In the genomic region with DNA sequence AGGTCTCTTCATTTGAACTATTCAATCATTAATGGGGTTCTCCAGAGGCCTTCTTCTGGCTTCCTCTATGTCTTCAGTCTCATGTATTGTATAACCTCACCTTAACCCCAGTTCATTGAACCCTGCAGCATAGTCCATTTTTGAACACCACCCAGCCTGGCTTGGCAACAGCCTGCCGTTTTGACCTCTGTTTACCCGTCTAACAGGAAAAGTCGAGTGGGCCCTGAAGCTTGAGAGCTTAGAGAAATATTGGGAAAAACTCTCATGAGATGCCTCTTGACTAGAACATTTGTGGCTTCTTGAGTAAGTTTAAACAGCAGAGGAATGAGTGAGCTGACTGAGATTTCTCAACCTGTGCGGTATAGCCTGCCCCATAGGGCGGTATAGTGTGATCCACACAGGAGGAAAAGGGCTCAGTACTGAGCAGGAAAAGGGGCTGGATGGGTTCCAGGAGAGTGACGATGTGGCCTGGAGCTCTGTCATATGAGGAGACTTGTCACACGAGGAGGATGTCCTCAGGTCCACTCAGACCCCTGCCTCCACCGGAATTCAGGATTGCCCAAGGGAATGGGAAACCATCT, we compare ENCODE assay signal across 12 mouse cellular contexts. TPM values are rescaled to one million over a fixed set of nuclear protein-coding genes. Genes with fewer than 3 reads are reported as not detected.
A peak's percentile ranks its signal among the peaks of the same experiment; 100 is the strongest.
DNase-seq lines count a peak whose midpoint lies in the region; ATAC-seq and TF ChIP-seq lines count a peak whose summit lies in the region.
"Had no signal": no experiment of that assay in that cellular context is flagged by ENCODE, and none has a peak within 500 bp of the region (broad histone marks: within the 10 kb centered on the region; RNA-seq: fewer than 3 reads in every experiment).

No protein-coding gene starts in this region.

- no peaks in the 10 kb centered on the region for H3K9me3 ChIP-seq in intestine, postnatal 0 days (ENCODE audit: control insufficient read depth)
- H3K9me3 ChIP-seq in lung, embryonic 15.5 days = no peaks in the 10 kb centered on the region
- no peaks in the 10 kb centered on the region for H3K9me3 ChIP-seq in midbrain, embryonic 11.5 days (ENCODE audit: control insufficient read depth, low read length)

- no peak for TF ChIP-seq CTCF in gastrocnemius, adult 2 months (IDR thresholded peaks at IDR 0.05)
- TF ChIP-seq CTCF in intestine, postnatal 0 days (IDR thresholded peaks at IDR 0.05; ENCODE audit: low read depth) = no peak
- TF ChIP-seq CTCF in left cerebral cortex, adult 2 months (IDR thresholded peaks at IDR 0.05) = no peak

- intact Hi-C loops in gastrocnemius, adult 2 months (cut with DNase I) = no loop called here
- intact Hi-C loops in left cerebral cortex, adult 2 months (cut with DNase I) = no loop called here

- no peak overlapping the region for H3K27ac ChIP-seq in gastrocnemius, adult 2 months
- no peak overlapping the region for H3K27ac ChIP-seq in intestine, postnatal 0 days (ENCODE audit: low read depth, low read length)
- H3K27ac ChIP-seq in lung, embryonic 15.5 days = peak overlapping the region; percentile 53; the same call in 1 of the 2 replicates
- H3K27ac ChIP-seq in midbrain, embryonic 11.5 days (ENCODE audit: low read depth, low read length) = no peak overlapping the region
- H3K27ac ChIP-seq in left cerebral cortex, adult 2 months = no peak overlapping the region

- H3K9ac ChIP-seq in intestine, postnatal 0 days (ENCODE audit: low read depth, low read length) = no peak overlapping the region
- no peak overlapping the region for H3K9ac ChIP-seq in lung, embryonic 15.5 days
- H3K9ac ChIP-seq in midbrain, embryonic 11.5 days (ENCODE audit: low read length) = no peak overlapping the region

- H3K4me2 ChIP-seq in intestine, postnatal 0 days (replicated peaks; ENCODE audit: low read depth) = no peak overlapping the region
- no peak overlapping the region for H3K4me2 ChIP-seq in lung, embryonic 15.5 days
- H3K4me2 ChIP-seq in midbrain, embryonic 11.5 days = no peak overlapping the region

- no peak overlapping the region for H3K4me3 ChIP-seq in gastrocnemius, adult 2 months
- H3K4me3 ChIP-seq in intestine, postnatal 0 days (ENCODE audit: low read depth, low read length) = no peak overlapping the region
- no peak overlapping the region for H3K4me3 ChIP-seq in lung, embryonic 15.5 days
- H3K4me3 ChIP-seq in midbrain, embryonic 11.5 days (ENCODE audit: low read depth, low read length) = no peak overlapping the region
- no peak overlapping the region for H3K4me3 ChIP-seq in left cerebral cortex, adult 2 months
- H3K4me3 ChIP-seq: erythroblast, embryonic 14.5 days had no signal

- H3K4me1 ChIP-seq in intestine, postnatal 0 days (replicated peaks; ENCODE audit: control insufficient read depth, insufficient read depth, low read length) = no peaks in the 10 kb centered on the region
- H3K4me1 ChIP-seq in lung, embryonic 15.5 days = peaks cover 6% of the 10 kb centered on the region; the same call in 1 of the 2 replicates
- H3K4me1 ChIP-seq in midbrain, embryonic 11.5 days (ENCODE audit: control insufficient read depth, insufficient read depth, low read length) = no peaks in the 10 kb centered on the region

- H3K27me3 ChIP-seq in intestine, postnatal 0 days (replicated peaks; ENCODE audit: control insufficient read depth, insufficient read depth, low read length) = no peaks in the 10 kb centered on the region
- no peaks in the 10 kb centered on the region for H3K27me3 ChIP-seq in lung, embryonic 15.5 days
- no peaks in the 10 kb centered on the region for H3K27me3 ChIP-seq in midbrain, embryonic 11.5 days (ENCODE audit: control insufficient read depth, insufficient read depth, low read length)

- 49% methylated on average over 8 of the region's 8 CpGs for whole genome bisulfite sequencing in intestine, postnatal 0 days
- WGBS in lung, embryonic 15.5 days = 40% methylated on average over 8 of the region's 8 CpGs
- WGBS in midbrain, embryonic 11.5 days = 90% methylated on average over 8 of the region's 8 CpGs

- peak; percentile 56 for DNase-seq in gastrocnemius, adult 2 months
- no peak for DNase-seq in gastrocnemius, postnatal 25 days
- peak; percentile 14 for DNase-seq in 3T3-L1 (ENCODE audit: low read depth, low spot score)
- DNase-seq in midbrain, embryonic 11.5 days (ENCODE audit: low spot score, missing footprints) = no peak
- no peak for DNase-seq in left cerebral cortex, adult 2 months (ENCODE audit: extremely low spot score in 1 of 2, low spot score in 2 of 2)
- no peak for DNase-seq in urinary bladder, postnatal 14 days (ENCODE audit: low spot score)
- DNase-seq: cerebellum, adult 18-20 months; thymus, adult 2 months had no signal

- no peaks in the 10 kb centered on the region for H3K36me3 ChIP-seq in intestine, postnatal 0 days (ENCODE audit: control insufficient read depth, insufficient read depth)
- no peaks in the 10 kb centered on the region for H3K36me3 ChIP-seq in lung, embryonic 15.5 days
- H3K36me3 ChIP-seq in midbrain, embryonic 11.5 days (ENCODE audit: control insufficient read depth, insufficient read depth, low read length) = no peaks in the 10 kb centered on the region

- ATAC-seq in intestine, postnatal 0 days = peak; percentile 75
- peak; percentile 79; the same call in 1 of the 2 replicates for ATAC-seq in lung, embryonic 15.5 days (ENCODE audit: borderline replicate concordance, extremely low read depth, low FRiP score, low TSS enrichment)
- ATAC-seq in midbrain, embryonic 11.5 days (ENCODE audit: low FRiP score) = no peak
- ATAC-seq: inflammation-experienced regulatory T-cells, adult 6 months had no signal

RNA-seq across cellular contexts. Expression of gene Scd1, which starts 14.5 kb away (rescaled TPM):
- 10 to 100 TPM; 10.9 to 33.9 TPM for total RNA-seq in gastrocnemius, adult 2 months (2021)
- total RNA-seq in gastrocnemius, postnatal 25 days (2021) = 100 to 1,000 TPM in 1 of 2 experiments, 10 to 100 TPM in 1; 16.2 to 171 TPM
- polyA plus RNA-seq in intestine, postnatal 0 days (2015; fragmentation: Nextera tagmentation; extraction: Ambion mirVana) = 1.5 and 2.6 TPM in 2 replicates
- polyA plus RNA-seq in lung, embryonic 15.5 days (2015; fragmentation: Nextera tagmentation; extraction: Ambion mirVana) = 2.5 and 2.6 TPM in 2 replicates
- polyA plus RNA-seq in midbrain, embryonic 11.5 days (2014; fragmentation: Nextera tagmentation; extraction: Ambion mirVana) = 16.0 and 17.4 TPM in 2 replicates
- total RNA-seq in left cerebral cortex, adult 2 months (2021) = 100 to 1,000 TPM; 133 to 177 TPM

Comparison
In these comparisons a context has a peak if more than half of its experiments do, and no peak if none do; other contexts are left out.
1. DNase-seq: peak in gastrocnemius, adult 2 months (single experiment) and 3T3-L1 (single experiment); none in gastrocnemius, postnatal 25 days (single experiment), midbrain, embryonic 11.5 days (single experiment), left cerebral cortex, adult 2 months (0 of 2) and urinary bladder, postnatal 14 days (single experiment).